Mouse (Mus musculus): Measurements from ENCODE around the gene Hscb. TPM values are rescaled to one million over a fixed set of nuclear protein-coding genes. Genes with fewer than 3 reads are reported as not detected.
"Not testable (repeated sequence)": the region's sequence is repeated elsewhere in the genome, so short reads cannot be mapped to it uniquely, and the experiment has no call there.

The Hscb gene
- polyA plus RNA-seq, 1 experiment = 31.3 TPM

GRCm38 (mm10) chr5:110857091-110857490, 17.5 kb upstream of the Hscb start:
- H3K27ac ChIP-seq (ENCODE audit: insufficient read depth, low read depth, low read length) = no peak overlapping the region
- no peaks in the 10 kb centered on the region for H3K36me3 ChIP-seq (ENCODE audit: control insufficient read depth, insufficient read depth, low read length)
- TF ChIP-seq POLR2A (IDR thresholded peaks at IDR 0.05; ENCODE audit: low read depth, low read length) (no peak), CTCF (conservative IDR thresholded peaks at IDR 0.05; ENCODE audit: insufficient read depth, insufficient read length, low read depth, low read length) (no peak)

GRCm38 (mm10) chr5:110852990-110853389, 13.4 kb upstream of the Hscb start:
- no peak overlapping the region for H3K27ac ChIP-seq (ENCODE audit: insufficient read depth, low read depth, low read length)
- WGBS = 84% methylated on average over 1 of the region's 1 CpGs
- 0 out of 2 replicates have a peak, but pooled peaks have one; percentile 10 for TF ChIP-seq CTCF (conservative IDR thresholded peaks at IDR 0.05; ENCODE audit: insufficient read depth, insufficient read length, low read depth, low read length)
- no peak for TF ChIP-seq POLR2A (IDR thresholded peaks at IDR 0.05; ENCODE audit: low read depth, low read length)

More at GRCm38 (mm10) chr5:110857091-110857490, 17.5 kb upstream of the Hscb start:
- Histone ChIP-seq H3K4me1 (ENCODE audit: control insufficient read depth, insufficient read depth, low read length) (no peaks in the 10 kb centered on the region; the same call in 1 of the 2 replicates), H3K4me3 (ENCODE audit: insufficient read depth, low read depth, low read length) (no peak overlapping the region), H3K27me3 (replicated peaks; ENCODE audit: control insufficient read depth, insufficient read depth, low read length) (no peaks in the 10 kb centered on the region)
- peak; percentile 74 for DNase-seq
- 58% methylated on average over 5 of the region's 5 CpGs for WGBS

DNA sequence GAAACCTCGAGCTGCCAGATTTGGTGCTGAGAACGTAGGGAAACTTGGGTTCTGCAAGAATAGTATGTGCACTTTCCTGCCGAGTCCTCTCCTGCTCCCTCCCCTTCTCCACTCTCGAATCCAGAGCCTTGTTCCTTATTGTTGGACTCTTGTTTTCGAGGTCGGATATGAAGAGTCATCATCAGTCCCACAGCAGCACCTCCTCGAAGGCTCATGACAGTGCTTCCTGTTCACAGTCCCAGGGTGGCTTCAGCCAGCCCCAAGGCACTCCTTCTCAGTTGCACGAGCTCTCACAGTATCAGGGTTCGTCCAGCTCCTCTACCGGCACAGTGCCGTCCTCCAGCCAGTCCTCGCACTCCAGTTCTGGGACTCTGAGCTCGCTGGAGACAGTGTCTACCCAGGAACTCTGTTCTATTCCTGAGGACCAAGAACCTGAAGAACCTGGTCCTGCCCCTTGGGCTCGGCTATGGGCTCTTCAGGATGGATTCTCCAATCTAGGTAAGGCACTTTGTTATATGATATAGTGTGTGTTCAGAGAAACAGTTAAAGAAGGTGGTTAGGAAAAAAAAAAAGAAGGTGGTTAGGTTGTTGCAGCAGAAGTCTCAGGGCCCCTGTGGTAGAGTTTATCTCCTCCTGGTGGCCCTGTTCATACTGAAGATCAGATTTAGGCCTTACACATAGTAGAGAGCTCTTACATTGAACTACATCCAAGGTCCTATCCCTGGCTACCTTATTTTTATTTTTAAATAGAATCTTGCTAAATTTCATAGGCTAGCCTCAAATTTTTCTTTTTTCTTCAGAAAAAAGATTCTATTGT, 1.7 kb upstream of the Hscb start:
- Histone ChIP-seq H3K4me1 (ENCODE audit: control insufficient read depth, insufficient read depth, low read length) (peaks cover 5% of the 10 kb centered on the region; the same call in 1 of the 2 replicates), H3K4me3 (ENCODE audit: insufficient read depth, low read depth, low read length) (no peak overlapping the region), H3K27me3 (replicated peaks; ENCODE audit: control insufficient read depth, insufficient read depth, low read length) (no peaks in the 10 kb centered on the region), H3K27ac (ENCODE audit: insufficient read depth, low read depth, low read length) (no peak overlapping the region), H3K36me3 (ENCODE audit: control insufficient read depth, insufficient read depth, low read length) (no peaks in the 10 kb centered on the region)
- DNase-seq = no peak
- WGBS = 94% methylated on average over 14 of the region's 14 CpGs
- TF ChIP-seq CTCF (conservative IDR thresholded peaks at IDR 0.05; ENCODE audit: insufficient read depth, insufficient read length, low read depth, low read length) = no peak
- no peak for TF ChIP-seq POLR2A (IDR thresholded peaks at IDR 0.05; ENCODE audit: low read depth, low read length)

More at GRCm38 (mm10) chr5:110852990-110853389, 13.4 kb upstream of the Hscb start:
- Histone ChIP-seq H3K27me3 (replicated peaks; ENCODE audit: control insufficient read depth, insufficient read depth, low read length) (no peaks in the 10 kb centered on the region), H3K36me3 (ENCODE audit: control insufficient read depth, insufficient read depth, low read length) (no peaks in the 10 kb centered on the region), H3K4me1 (ENCODE audit: control insufficient read depth, insufficient read depth, low read length) (no peaks in the 10 kb centered on the region), H3K4me3 (ENCODE audit: insufficient read depth, low read depth, low read length) (no peak overlapping the region)
- no peak for DNase-seq

DNA sequence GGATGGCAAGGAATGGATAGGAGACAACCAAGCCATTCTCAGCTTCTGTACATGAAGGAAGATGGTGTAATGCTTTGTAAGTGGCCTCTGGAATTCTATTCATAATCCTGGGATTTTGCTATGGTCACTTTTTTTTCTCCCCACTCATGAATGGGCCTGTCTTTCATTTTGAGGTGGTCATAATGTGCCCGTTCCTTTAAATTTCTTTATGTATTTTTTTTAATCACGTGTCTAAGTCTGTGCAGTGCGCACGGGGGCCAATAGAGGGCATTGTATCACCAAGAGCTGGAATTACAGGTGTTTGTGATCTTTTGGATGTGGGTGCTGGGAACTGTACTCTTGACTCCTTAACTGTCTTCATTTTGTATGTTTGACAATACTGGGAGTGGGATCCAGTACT, 888 bp upstream of the Hscb start:
- 10% methylated on average over 4 of the region's 4 CpGs for WGBS
- Histone ChIP-seq H3K27ac (ENCODE audit: insufficient read depth, low read depth, low read length) (peak overlapping the region; percentile 4; the same call in 1 of the 2 replicates), H3K4me1 (ENCODE audit: control insufficient read depth, insufficient read depth, low read length) (peaks cover 5% of the 10 kb centered on the region; the same call in 1 of the 2 replicates), H3K4me3 (ENCODE audit: insufficient read depth, low read depth, low read length) (peak overlapping the region; percentile 80), H3K27me3 (replicated peaks; ENCODE audit: control insufficient read depth, insufficient read depth, low read length) (no peaks in the 10 kb centered on the region), H3K36me3 (ENCODE audit: control insufficient read depth, insufficient read depth, low read length) (no peaks in the 10 kb centered on the region)
- peak; percentile 49 for DNase-seq
- TF ChIP-seq POLR2A (IDR thresholded peaks at IDR 0.05; ENCODE audit: low read depth, low read length) (no peak), CTCF (conservative IDR thresholded peaks at IDR 0.05; ENCODE audit: insufficient read depth, insufficient read length, low read depth, low read length) (peak; percentile 54)

DNA sequence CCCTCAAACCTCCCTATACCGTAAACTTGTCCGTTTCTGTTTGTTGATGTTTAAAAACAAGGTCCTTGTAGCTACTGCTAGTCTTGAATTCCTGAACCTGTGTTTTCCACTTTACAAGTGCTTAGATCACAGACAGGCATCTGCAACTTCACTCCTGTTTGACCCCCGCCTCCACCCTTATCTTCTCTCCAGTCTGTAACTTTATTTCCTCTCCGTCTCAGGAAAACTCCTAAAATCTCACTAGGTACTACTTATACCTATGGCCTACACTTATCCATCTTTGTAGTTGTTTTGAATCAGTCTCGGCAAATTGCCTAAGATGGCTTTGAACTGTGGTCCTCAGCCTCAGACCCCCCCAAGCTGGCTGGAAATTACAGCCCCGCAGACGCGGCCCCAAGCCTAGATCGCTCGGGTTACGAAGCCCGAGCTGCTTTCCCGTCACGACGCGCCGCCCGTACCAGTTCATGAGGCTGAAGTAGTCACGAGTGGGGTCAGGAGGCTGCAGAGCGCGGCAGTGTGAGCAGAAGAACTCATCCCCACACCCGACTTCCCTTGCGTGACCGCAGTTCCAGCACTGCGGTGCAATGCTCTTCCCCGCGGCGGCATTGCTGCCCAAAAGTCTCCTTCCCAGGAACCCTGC, 419 bp downstream of the Hscb start:
- Histone ChIP-seq H3K4me3 (ENCODE audit: insufficient read depth, low read depth, low read length) (peak overlapping the region; percentile 81), H3K36me3 (ENCODE audit: control insufficient read depth, insufficient read depth, low read length) (no peaks in the 10 kb centered on the region), H3K27ac (ENCODE audit: insufficient read depth, low read depth, low read length) (peak overlapping the region; percentile 59), H3K27me3 (replicated peaks; ENCODE audit: control insufficient read depth, insufficient read depth, low read length) (no peaks in the 10 kb centered on the region), H3K4me1 (ENCODE audit: control insufficient read depth, insufficient read depth, low read length) (peaks cover 5% of the 10 kb centered on the region; the same call in 1 of the 2 replicates)
- TF ChIP-seq POLR2A (IDR thresholded peaks at IDR 0.05; ENCODE audit: low read depth, low read length) (no peak), CTCF (conservative IDR thresholded peaks at IDR 0.05; ENCODE audit: insufficient read depth, insufficient read length, low read depth, low read length) (no peak)
- no peak for DNase-seq
- WGBS = 4% methylated on average over 28 of the region's 28 CpGs

- not testable (repeated sequence) for H3K27ac ChIP-seq (ENCODE audit: insufficient read depth, low read depth, low read length); H3K4me1 ChIP-seq (ENCODE audit: control insufficient read depth, insufficient read depth, low read length); DNase-seq; H3K27me3 ChIP-seq (replicated peaks; ENCODE audit: control insufficient read depth, insufficient read depth, low read length); H3K36me3 ChIP-seq (ENCODE audit: control insufficient read depth, insufficient read depth, low read length); H3K4me3 ChIP-seq (ENCODE audit: insufficient read depth, low read depth, low read length)
- WGBS = 87% methylated on average over 5 of the region's 5 CpGs
These were observed 1.6 kb downstream of the Hscb start for GRCm38 (mm10) chr5:110838016-110838415.

DNA sequence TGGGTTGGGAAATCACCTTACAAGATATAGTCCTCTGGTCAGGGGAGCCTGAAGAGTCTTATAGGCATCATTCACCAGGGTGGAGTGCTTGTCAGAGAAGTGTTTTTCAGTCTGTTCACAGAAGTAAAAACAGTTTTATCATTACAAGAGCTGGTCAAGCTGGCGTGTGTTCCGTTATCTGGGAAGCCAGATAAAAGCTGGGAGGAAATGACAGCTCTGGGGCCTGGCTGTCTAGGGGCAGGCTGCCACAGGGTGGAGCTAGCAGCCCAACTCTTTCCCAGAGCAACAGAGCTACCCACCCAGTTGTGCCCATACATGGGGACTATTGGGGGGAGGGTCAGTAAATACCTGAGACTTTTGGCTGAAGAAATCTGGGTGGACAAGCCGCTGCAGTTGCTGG, 3.6 kb downstream of the Hscb start:
- no peak for TF ChIP-seq POLR2A (IDR thresholded peaks at IDR 0.05; ENCODE audit: low read depth, low read length)
- peak; percentile 61 for TF ChIP-seq CTCF (conservative IDR thresholded peaks at IDR 0.05; ENCODE audit: insufficient read depth, insufficient read length, low read depth, low read length)
- Histone ChIP-seq H3K4me1 (ENCODE audit: control insufficient read depth, insufficient read depth, low read length) (peaks cover 5% of the 10 kb centered on the region; the same call in 1 of the 2 replicates), H3K4me3 (ENCODE audit: insufficient read depth, low read depth, low read length) (no peak overlapping the region), H3K27me3 (replicated peaks; ENCODE audit: control insufficient read depth, insufficient read depth, low read length) (no peaks in the 10 kb centered on the region), H3K36me3 (ENCODE audit: control insufficient read depth, insufficient read depth, low read length) (no peaks in the 10 kb centered on the region), H3K27ac (ENCODE audit: insufficient read depth, low read depth, low read length) (no peak overlapping the region)
- DNase-seq = peak; percentile 59
- WGBS = 43% methylated on average over 3 of the region's 3 CpGs
